Mouse (Mus musculus) embryonic stem cell, embryonic (primary cell): ENCODE measurements around the gene Otulinl.

Source experiments
- CTCF ChIA-PET, 4 experiments: fragments of 300-600 bp in 2 of 4; fragments of 350-600 bp in 2 of 4; sonication (Branson Sonifier 250); formaldehyde crosslinking; loops; one replicate each; lab custom pipeline; 2022; ENCODE audit warnings: inconsistent platforms in 2 of 4; lab: Charles Lee
- POLR2A ChIA-PET, 4 experiments: fragments of 300-600 bp in 2 of 4; fragments of 350-600 bp in 2 of 4; sonication (Branson Sonifier 250); formaldehyde crosslinking; loops; one replicate each; lab custom pipeline; 2022; ENCODE audit warnings: antibody characterized with exemption in 4 of 4, inconsistent platforms in 1 of 4; lab: Charles Lee

The Otulinl gene

GRCm38 (mm10) chr15:27688041-27688651, 6.8 kb upstream of the Otulinl start:
- ChIA-PET CTCF (no interaction called here), POLR2A (interaction anchor here in 1 of 4 experiments (0.6 kb wide), 1 partner anchor 10 kb away, joined by 5 read pairs; no protein-coding TSS in a partner anchor)

GRCm38 (mm10) chr15:27684813-27685212, 3.4 kb upstream of the Otulinl start:
- POLR2A ChIA-PET, result no interaction called here
- CTCF ChIA-PET, result interaction anchor here in 2 of 4 experiments (0.6 to 1.0 kb wide), 2 partner anchors 175 to 383 kb away, joined by 3 to 6 read pairs; no protein-coding TSS in a partner anchor

- ChIA-PET POLR2A (no interaction called here), CTCF (interaction anchor here in 2 of 4 experiments (1.0 to 1.1 kb wide), 2 partner anchors 24 to 222 kb away, joined by 3 to 4 read pairs; no protein-coding TSS in a partner anchor)
Observed at GRCm38 (mm10) chr15:27683206-27683605, 1.8 kb upstream of the Otulinl start.

GRCm38 (mm10) chr15:27682619-27683018, 1.2 kb upstream of the Otulinl start:
- ChIA-PET POLR2A (interaction anchor here in 1 of 4 experiments (0.5 kb wide), 1 partner anchor 15 kb away, joined by 7 read pairs; no protein-coding TSS in a partner anchor), CTCF (interaction anchor here in 1 of 4 experiments (1.1 kb wide), 1 partner anchor 222 kb away, joined by 3 read pairs; no protein-coding TSS in a partner anchor)

- ChIA-PET POLR2A (interaction anchor here in 2 of 4 experiments (1.0 to 1.3 kb wide), 5 partner anchors 22 to 377 kb away, joined by 3 to 4 read pairs (median 3); no protein-coding TSS in a partner anchor), CTCF (interaction anchor here (0.8 to 2.0 kb wide), 9 partner anchors 21 to 501 kb away, joined by 3 to 14 read pairs (median 3); no protein-coding TSS in a partner anchor)
Observed at GRCm38 (mm10) chr15:27680997-27681396, 382 bp downstream of the Otulinl start.

- ChIA-PET CTCF (no interaction called here), POLR2A (interaction anchor here in 1 of 4 experiments (0.5 kb wide), 1 partner anchor 9 kb away, joined by 5 read pairs; no protein-coding TSS in a partner anchor)
Observed at GRCm38 (mm10) chr15:27678511-27678910, 2.9 kb downstream of the Otulinl start.

- CTCF ChIA-PET, result interaction anchor here in 1 of 4 experiments (0.6 kb wide), 1 partner anchor 18 kb away, joined by 3 read pairs; no protein-coding TSS in a partner anchor
- POLR2A ChIA-PET, result interaction anchor here in 1 of 4 experiments (0.5 kb wide), 1 partner anchor 10 kb away, joined by 5 read pairs; no protein-coding TSS in a partner anchor
Observed at GRCm38 (mm10) chr15:27677801-27678200, 3.6 kb downstream of the Otulinl start.

GRCm38 (mm10) chr15:27676211-27676610, 5.2 kb downstream of the Otulinl start:
- ChIA-PET POLR2A (interaction anchor here in 2 of 4 experiments (0.6 to 0.7 kb wide), 2 partner anchors 11 to 407 kb away, joined by 3 read pairs; no protein-coding TSS in a partner anchor), CTCF (no interaction called here)

GRCm38 (mm10) chr15:27675122-27675521, 6.3 kb downstream of the Otulinl start:
- POLR2A ChIA-PET, result interaction anchor here in 1 of 4 experiments (0.6 kb wide), 1 partner anchor 22 kb away, joined by 3 read pairs; no protein-coding TSS in a partner anchor
- CTCF ChIA-PET, result interaction anchor here in 1 of 4 experiments (1.0 kb wide), 1 partner anchor 16 kb away, joined by 3 read pairs; no protein-coding TSS in a partner anchor

- ChIA-PET CTCF (no interaction called here), POLR2A (no interaction called here)
Observed at GRCm38 (mm10) chr15:27674041-27674440, 7.3 kb downstream of the Otulinl start.

- POLR2A ChIA-PET, result no interaction called here
- CTCF ChIA-PET, result interaction anchor here in 1 of 4 experiments (0.7 kb wide), 1 partner anchor 348 kb away, joined by 3 read pairs; no protein-coding TSS in a partner anchor
Observed at GRCm38 (mm10) chr15:27673151-27673550, 8.2 kb downstream of the Otulinl start.

- POLR2A ChIA-PET, result no interaction called here
- CTCF ChIA-PET, result interaction anchor here in 2 of 4 experiments (0.7 to 0.9 kb wide), 2 partner anchors 151 to 347 kb away, joined by 3 read pairs; no protein-coding TSS in a partner anchor
Observed at GRCm38 (mm10) chr15:27672259-27672658, 9.1 kb downstream of the Otulinl start.

- ChIA-PET CTCF (interaction anchor here in 1 of 4 experiments (0.9 kb wide), 1 partner anchor 151 kb away, joined by 3 read pairs; no protein-coding TSS in a partner anchor), POLR2A (no interaction called here)
Observed at GRCm38 (mm10) chr15:27671612-27672245, 9.7 kb downstream of the Otulinl start.

GRCm38 (mm10) chr15:27670708-27671107, 10.7 kb downstream of the Otulinl start:
- POLR2A ChIA-PET, result no interaction called here

GRCm38 (mm10) chr15:27669931-27670411, 11.4 kb downstream of the Otulinl start:
- ChIA-PET CTCF (interaction anchor here in 3 of 4 experiments (0.6 to 1.2 kb wide), 4 partner anchors 10 to 481 kb away, joined by 3 to 4 read pairs (median 4); no protein-coding TSS in a partner anchor), POLR2A (no interaction called here)

More at GRCm38 (mm10) chr15:27670708-27671107, 10.7 kb downstream of the Otulinl start:
- CTCF ChIA-PET, result interaction anchor here in 1 of 4 experiments (0.6 kb wide), 1 partner anchor 481 kb away, joined by 4 read pairs; no protein-coding TSS in a partner anchor

GRCm38 (mm10) chr15:27669276-27669675, 12.1 kb downstream of the Otulinl start:
- POLR2A ChIA-PET, result no interaction called here
- CTCF ChIA-PET, result interaction anchor here in 3 of 4 experiments (1.0 to 1.8 kb wide), 3 partner anchors 10 to 186 kb away, joined by 3 to 5 read pairs (median 4); no protein-coding TSS in a partner anchor

GRCm38 (mm10) chr15:27668557-27668956, 12.8 kb downstream of the Otulinl start:
- ChIA-PET CTCF (interaction anchor here in 3 of 4 experiments (0.6 to 1.8 kb wide), 3 partner anchors 9 kb away, joined by 3 to 5 read pairs (median 4); no protein-coding TSS in a partner anchor), POLR2A (no interaction called here)

GRCm38 (mm10) chr15:27668001-27668461, 13.3 kb downstream of the Otulinl start:
- ChIA-PET CTCF (interaction anchor here in 2 of 4 experiments (0.6 to 1.8 kb wide), 2 partner anchors 8 kb away, joined by 3 to 5 read pairs; no protein-coding TSS in a partner anchor), POLR2A (interaction anchor here in 1 of 4 experiments (0.8 kb wide), 1 partner anchor 14 kb away, joined by 7 read pairs; no protein-coding TSS in a partner anchor)
